Mouse (Mus musculus) kidney, postnatal 0 days (tissue): ENCODE measurements around the gene Ebf1. TPM values are rescaled to one million over a fixed set of nuclear protein-coding genes. Genes with fewer than 3 reads are reported as not detected.

ENCODE experiments used
- ATAC-seq: fragments of 200-750 bp; cut with Nextera tagmentation; replicated peaks from 2 replicates; pipeline ENCODE4 v1.8.0; 2017; ENCODE audit warnings: low read depth, moderate number of reproducible peaks, moderate TSS enrichment, moderate library complexity; ENCODE audit not compliant: low FRiP score
- DNase-seq: peaks from one replicate; pipeline ENCODE4 v3.0.0-alpha.2; 2016; ENCODE audit warnings: low spot score
- H3K27ac ChIP-seq: fragments of 300-500 bp; sonication (generic); 2 replicates; pipeline ENCODE4 v1.5.1; 2014; ENCODE audit warnings: mild to moderate bottlenecking
- H3K27me3 ChIP-seq: fragments of 300-500 bp; sonication (generic); 2 replicates; pipeline ENCODE4 v1.6.1; 2014; ENCODE audit warnings: low read length, mixed read lengths; ENCODE audit not compliant: insufficient read depth
- H3K36me3 ChIP-seq: fragments of 300-500 bp; sonication (generic); 2 replicates; pipeline ENCODE4 v1.6.1; 2014; ENCODE audit warnings: low read length, mixed read lengths; ENCODE audit not compliant: insufficient read depth
- H3K4me1 ChIP-seq: fragments of 300-500 bp; sonication (generic); replicated peaks from 2 replicates; pipeline ENCODE4 v1.6.1; 2014; ENCODE audit warnings: antibody characterized with exemption, low read length, mixed read lengths; ENCODE audit not compliant: insufficient read depth
- H3K4me2 ChIP-seq: fragments of 300-500 bp; sonication (generic); 2 replicates; pipeline ENCODE4 v1.6.1; 2014; ENCODE audit warnings: mild to moderate bottlenecking, low read length, moderate library complexity, mixed read lengths
- H3K4me3 ChIP-seq: fragments of 300-500 bp; sonication (generic); replicated peaks from 2 replicates; pipeline ENCODE4 v1.5.1; 2014; ENCODE audit warnings: low read depth, low read length
- H3K9ac ChIP-seq: fragments of 300-500 bp; sonication (generic); 2 replicates; pipeline ENCODE4 v1.6.1; 2014; ENCODE audit warnings: low read depth, low read length
- H3K9me3 ChIP-seq: fragments of 300-500 bp; sonication (generic); replicated peaks from 2 replicates; pipeline ENCODE4 v1.6.1; 2016; ENCODE audit warnings: low read length, inconsistent platforms, mixed read lengths
- CTCF ChIP-seq: IDR thresholded peaks from 2 replicates; pipeline ENCODE4 v1.5.1; 2016; ENCODE audit warnings: antibody characterized with exemption, low read depth, mild to moderate bottlenecking, moderate library complexity
- WGBS: fragments of 180-500 bp; shearing (Covaris S2); extraction: QIAGEN DNeasy Blood & Tissue Kit; methylation state at CpG from one replicate; pipeline ENCODE4 v1.1.7; 2014; 5-methylcytosine and 5-hydroxymethylcytosine counted together
- polyA plus RNA-seq: library from polyadenylated mRNA; unstranded; fragments of >200 nt; fragmentation: Nextera tagmentation; extraction: Ambion mirVana; gene quantifications from 2 replicates; pipeline ENCODE4 v1.2.1, GENCODE M21; 2015

Gene Ebf1
- polyA plus RNA-seq, 1 experiment from 2014 or later: 19.6 TPM

DNA sequence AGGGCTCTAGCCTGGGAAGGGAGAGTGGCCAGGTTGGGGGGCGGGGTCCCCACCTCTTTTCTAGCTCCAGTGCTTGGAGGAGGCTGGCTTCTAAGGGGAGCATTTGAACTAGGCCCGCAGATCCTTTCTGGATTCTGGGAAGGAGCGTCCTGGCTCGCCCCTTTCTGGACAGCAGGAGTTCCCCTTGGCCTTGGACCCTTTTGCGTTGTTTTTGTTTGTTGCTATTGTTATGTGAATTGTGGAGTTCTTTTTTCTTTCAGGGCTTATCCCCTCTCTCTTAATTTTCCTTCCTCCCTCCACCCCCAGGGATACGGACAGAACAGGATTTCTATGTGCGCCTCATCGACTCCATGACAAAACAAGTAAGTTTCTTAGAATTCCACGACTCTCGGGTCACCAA is 4.5 kb downstream of the Ebf1 start:
- ATAC-seq: no peak

DNA sequence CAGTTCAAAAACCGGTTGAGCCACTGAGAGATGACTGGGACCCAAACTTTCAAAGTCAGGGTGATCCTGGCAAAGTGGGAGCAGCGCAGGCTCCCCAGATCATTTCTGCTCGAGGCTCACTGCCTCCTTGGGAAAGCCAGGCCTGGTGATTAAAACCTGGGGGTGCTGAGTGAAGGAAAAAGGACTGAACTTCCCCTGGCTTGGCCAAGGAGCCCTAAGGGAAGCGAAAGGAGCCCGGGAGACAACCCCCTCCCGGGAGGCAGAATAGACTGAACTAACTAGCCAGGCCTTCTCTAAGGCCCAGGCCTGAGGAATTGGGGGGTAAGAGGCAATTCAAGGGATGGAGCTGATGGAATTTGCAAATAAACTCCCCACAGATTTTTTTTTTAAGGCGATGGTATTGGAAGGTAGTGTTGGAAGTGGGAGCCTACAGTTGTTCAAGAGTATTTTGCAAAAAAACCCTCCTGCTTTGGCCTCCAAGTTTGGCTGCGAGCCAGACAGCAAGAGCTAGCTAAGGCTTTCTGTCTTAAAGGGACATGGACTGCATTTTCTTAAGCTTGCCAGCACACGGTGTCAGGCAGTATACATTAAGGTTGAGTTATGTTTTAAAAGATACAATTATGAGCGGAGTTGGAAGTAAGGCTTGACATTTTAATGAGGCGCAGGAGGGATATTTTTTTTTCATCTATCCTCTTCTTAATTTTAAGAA is 5.1 kb downstream of the Ebf1 start:
- no peak overlapping the region for H3K9ac ChIP-seq
- no peak overlapping the region for H3K4me3 ChIP-seq
- TF ChIP-seq CTCF: no peak
- H3K36me3 ChIP-seq: no peaks in the 10 kb centered on the region
- H3K4me2 ChIP-seq: no peak overlapping the region
- 48% methylated on average over 11 of the region's 11 CpGs for WGBS
- H3K9me3 ChIP-seq: no peaks in the 10 kb centered on the region
- DNase-seq (no peak), ATAC-seq (no peak)
- no peaks in the 10 kb centered on the region; the same call in 1 of the 2 replicates for H3K4me1 ChIP-seq
- H3K27me3 ChIP-seq: peaks cover 6% of the 10 kb centered on the region
- H3K27ac ChIP-seq: no peak overlapping the region

More for the DNA sequence above, 4.5 kb downstream of the Ebf1 start:
- Histone ChIP-seq H3K36me3 (no peaks in the 10 kb centered on the region), H3K27ac (no peak overlapping the region), H3K27me3 (peaks cover 9% of the 10 kb centered on the region), H3K9me3 (no peaks in the 10 kb centered on the region), H3K4me2 (peak overlapping the region; percentile 72), H3K4me3 (no peak overlapping the region), H3K4me1 (peaks cover 3% of the 10 kb centered on the region; the same call in 1 of the 2 replicates), H3K9ac (no peak overlapping the region)
- no peak for TF ChIP-seq CTCF
- DNase-seq: no peak
- 67% methylated on average over 10 of the region's 10 CpGs for WGBS

DNA sequence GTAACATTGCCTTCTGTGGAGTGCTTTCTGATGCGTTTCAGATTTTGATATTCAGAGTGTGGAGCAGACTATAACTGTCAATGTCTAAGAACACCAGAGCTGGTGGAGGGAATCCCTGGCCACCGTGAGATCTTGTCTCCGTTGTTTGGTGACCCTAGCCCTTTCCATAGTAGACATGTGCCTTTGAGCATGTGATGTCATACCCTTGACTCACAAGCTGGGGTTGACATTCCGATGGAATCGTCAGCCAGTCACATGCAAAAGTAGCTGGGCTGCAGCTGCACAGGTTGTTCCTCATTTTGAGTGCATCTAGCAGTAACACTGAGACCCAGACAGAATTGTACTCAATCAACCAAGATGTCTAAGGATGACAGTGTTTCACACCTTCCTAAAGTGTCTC is 7.4 kb downstream of the Ebf1 start:
- Histone ChIP-seq H3K27ac (no peak overlapping the region), H3K4me1 (no peaks in the 10 kb centered on the region; the same call in 1 of the 2 replicates), H3K27me3 (no peaks in the 10 kb centered on the region), H3K4me3 (no peak overlapping the region), H3K9me3 (no peaks in the 10 kb centered on the region), H3K9ac (no peak overlapping the region), H3K4me2 (no peak overlapping the region), H3K36me3 (no peaks in the 10 kb centered on the region)
- ATAC-seq (no peak), DNase-seq (no peak)
- 65% methylated on average over 5 of the region's 5 CpGs for WGBS
- no peak for TF ChIP-seq CTCF

GRCm38 (mm10) chr11:44626065-44626464 is 8.9 kb downstream of the Ebf1 start:
- Histone ChIP-seq H3K27ac (no peak overlapping the region), H3K4me1 (no peaks in the 10 kb centered on the region; the same call in 1 of the 2 replicates), H3K9me3 (no peaks in the 10 kb centered on the region), H3K36me3 (no peaks in the 10 kb centered on the region), H3K4me2 (no peak overlapping the region), H3K4me3 (no peak overlapping the region), H3K9ac (no peak overlapping the region), H3K27me3 (no peaks in the 10 kb centered on the region)
- TF ChIP-seq CTCF: no peak
- no peak for DNase-seq
- ATAC-seq: no peak
- WGBS: 64% methylated on average over 10 of the region's 10 CpGs

DNA sequence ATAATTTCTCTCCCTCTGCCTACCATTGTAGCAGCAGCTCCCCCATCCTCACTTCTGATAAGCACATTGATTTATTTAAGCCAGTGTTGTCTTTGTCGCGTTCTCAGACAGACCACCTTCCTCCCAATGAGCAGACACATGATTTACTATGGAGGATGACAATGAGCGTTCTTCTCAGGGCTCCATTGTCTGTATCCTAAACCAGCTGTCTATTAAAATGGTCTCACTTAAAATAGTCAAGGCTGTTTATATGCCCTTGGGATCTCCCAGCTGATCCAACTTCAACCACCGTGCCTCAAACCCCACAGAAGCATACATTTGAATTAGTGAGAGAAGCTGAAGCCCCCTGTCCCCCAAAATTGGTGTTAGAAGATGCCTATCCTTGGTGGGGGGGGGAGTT is 11.3 kb downstream of the Ebf1 start:
- Histone ChIP-seq H3K27me3 (no peaks in the 10 kb centered on the region), H3K27ac (no peak overlapping the region), H3K9me3 (no peaks in the 10 kb centered on the region), H3K9ac (no peak overlapping the region), H3K36me3 (no peaks in the 10 kb centered on the region), H3K4me1 (no peaks in the 10 kb centered on the region), H3K4me3 (no peak overlapping the region), H3K4me2 (no peak overlapping the region)
- TF ChIP-seq CTCF: no peak
- no peak for DNase-seq
- ATAC-seq: no peak
- 39% methylated on average over 4 of the region's 4 CpGs for WGBS

- H3K4me2 ChIP-seq: no peak overlapping the region
- H3K4me1 ChIP-seq: no peaks in the 10 kb centered on the region
- no peaks in the 10 kb centered on the region for H3K36me3 ChIP-seq
- ATAC-seq: no peak
- H3K9me3 ChIP-seq: no peaks in the 10 kb centered on the region
- H3K4me3 ChIP-seq: no peak overlapping the region
- no peaks in the 10 kb centered on the region for H3K27me3 ChIP-seq
- no peak overlapping the region for H3K27ac ChIP-seq
- no peak for DNase-seq
- 76% methylated on average over 15 of the region's 15 CpGs for WGBS
- no peak for TF ChIP-seq CTCF
- no peak overlapping the region for H3K9ac ChIP-seq
Observed at GRCm38 (mm10) chr11:44632064-44632968, 15.2 kb downstream of the Ebf1 start.
